24 mouse cellular contexts compared by ENCODE assay signal in genomic region chr15:93653378-93653777, GRCm38 (mm10).
"Had no signal": no experiment of that assay in that cellular context is flagged by ENCODE, and none has a peak within 500 bp of the region (broad histone marks: within the 10 kb centered on the region; RNA-seq: fewer than 3 reads in every experiment).

No protein-coding gene starts in this region.

- H3K4me2 ChIP-seq: embryonic facial prominence, embryonic 12.5 days; embryonic facial prominence, embryonic 13.5 days; embryonic facial prominence, embryonic 15.5 days; forebrain, embryonic 12.5 days; forebrain, embryonic 13.5 days; forebrain, embryonic 15.5 days had no signal

- DNase-seq: cerebellum, adult 8-10 months; cerebellum, adult 9-10 months; cerebellum, adult 9-11 months; cerebellum, postnatal 14 days; cerebellum, postnatal 25 days; cerebellum, postnatal 36 days; embryo, embryonic 11 days; forebrain, postnatal 0 days; gastrocnemius, adult 2 months; gastrocnemius, postnatal 10 days; gastrocnemius, postnatal 14 days; gastrocnemius, postnatal 25 days; gastrocnemius, postnatal 36 days; heart, adult 18-20 months; heart, adult 2 months had no signal

- H3K4me3 ChIP-seq: embryonic facial prominence, embryonic 10.5 days; embryonic facial prominence, embryonic 12.5 days; embryonic facial prominence, embryonic 13.5 days; embryonic facial prominence, embryonic 15.5 days; erythroblast, embryonic 14.5 days; forebrain, embryonic 10.5 days; forebrain, embryonic 12.5 days; forebrain, embryonic 13.5 days; forebrain, embryonic 15.5 days; gastrocnemius, adult 2 months; heart, adult 2 months had no signal

- H3K27me3 ChIP-seq: embryonic facial prominence, embryonic 12.5 days; embryonic facial prominence, embryonic 13.5 days; embryonic facial prominence, embryonic 15.5 days; forebrain, embryonic 12.5 days; forebrain, embryonic 13.5 days; forebrain, embryonic 15.5 days had no signal

- H3K36me3 ChIP-seq: embryonic facial prominence, embryonic 10.5 days; embryonic facial prominence, embryonic 12.5 days; embryonic facial prominence, embryonic 13.5 days; embryonic facial prominence, embryonic 15.5 days; forebrain, embryonic 10.5 days; forebrain, embryonic 12.5 days; forebrain, embryonic 15.5 days had no signal
